In the genomic region with DNA sequence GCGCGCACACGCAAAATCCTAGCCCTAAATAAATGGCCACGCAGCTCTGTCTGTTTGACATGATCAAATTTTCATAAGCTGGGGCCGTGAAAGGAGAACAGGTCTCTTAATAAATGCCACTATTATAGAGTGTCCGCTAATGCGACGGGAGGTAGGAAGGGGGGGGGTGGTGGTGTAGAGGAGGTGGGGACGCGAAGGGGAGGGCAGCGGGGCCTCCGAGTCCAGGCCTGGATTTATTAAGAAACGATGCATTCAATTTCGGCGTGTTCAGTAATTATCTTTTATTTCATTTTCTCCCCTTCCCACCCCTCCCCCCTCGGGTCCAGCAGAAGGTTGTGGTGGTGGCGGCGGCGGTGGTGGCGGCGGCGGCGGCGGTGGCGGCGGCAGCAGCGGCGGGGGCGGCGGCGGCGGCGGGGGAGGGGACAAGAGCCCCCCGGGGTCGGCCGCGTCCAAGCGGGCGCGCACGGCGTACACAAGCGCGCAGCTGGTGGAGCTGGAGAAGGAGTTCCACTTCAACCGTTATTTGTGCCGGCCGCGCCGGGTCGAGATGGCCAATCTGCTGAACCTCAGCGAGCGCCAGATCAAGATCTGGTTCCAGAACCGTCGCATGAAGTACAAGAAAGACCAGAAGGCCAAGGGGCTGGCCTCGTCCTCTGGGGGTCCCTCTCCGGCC, we compare ENCODE assay signal across 9 mouse cellular contexts. TPM values are rescaled to one million over a fixed set of nuclear protein-coding genes. Genes with fewer than 3 reads are reported as not detected.
DNase-seq lines count a peak whose midpoint lies in the region; ATAC-seq and TF ChIP-seq lines count a peak whose summit lies in the region.
"Had no signal": no experiment of that assay in that cellular context is flagged by ENCODE, and none has a peak within 500 bp of the region (broad histone marks: within the 10 kb centered on the region; RNA-seq: fewer than 3 reads in every experiment).

No protein-coding gene starts in this region.

- H3K27me3 ChIP-seq in forebrain, embryonic 12.5 days = peaks cover 96% of the 10 kb centered on the region
- peaks cover 98% of the 10 kb centered on the region for H3K27me3 ChIP-seq in forebrain, embryonic 13.5 days
- H3K27me3 ChIP-seq in testis, adult 2 months (ENCODE audit: control insufficient read depth, insufficient read depth, low read length) = peaks cover 21% of the 10 kb centered on the region
- H3K27me3 ChIP-seq in limb, embryonic 11.5 days (ENCODE audit: control insufficient read depth, insufficient read depth, low read length) = peaks cover 83% of the 10 kb centered on the region
- H3K27me3 ChIP-seq in stomach, postnatal 0 days (ENCODE audit: control insufficient read depth, insufficient read depth, low read length) = peaks cover 4% of the 10 kb centered on the region; the same call in 1 of the 2 replicates

- H3K9me3 ChIP-seq in forebrain, embryonic 12.5 days = no peaks in the 10 kb centered on the region
- no peaks in the 10 kb centered on the region for H3K9me3 ChIP-seq in forebrain, embryonic 13.5 days (replicated peaks)
- no peaks in the 10 kb centered on the region for H3K9me3 ChIP-seq in limb, embryonic 11.5 days (ENCODE audit: control insufficient read depth, low read length)
- H3K9me3 ChIP-seq in stomach, postnatal 0 days (ENCODE audit: control insufficient read depth, low read length) = no peaks in the 10 kb centered on the region

- H3K27ac ChIP-seq in forebrain, embryonic 12.5 days = no peak overlapping the region
- no peak overlapping the region for H3K27ac ChIP-seq in forebrain, embryonic 13.5 days
- H3K27ac ChIP-seq in testis, adult 2 months (ENCODE audit: control insufficient read depth, insufficient read depth, low read depth, low read length) = no peak overlapping the region
- H3K27ac ChIP-seq in limb, embryonic 11.5 days (replicated peaks; ENCODE audit: low read depth, low read length) = no peak overlapping the region; the same call in 1 of the 2 replicates
- H3K27ac ChIP-seq in stomach, postnatal 0 days (replicated peaks) = peak overlapping the region; percentile 90

- H3K4me2 ChIP-seq in forebrain, embryonic 12.5 days = peak overlapping the region; percentile 17; the same call in 1 of the 2 replicates
- H3K4me2 ChIP-seq in forebrain, embryonic 13.5 days = no peak overlapping the region
- H3K4me2 ChIP-seq in limb, embryonic 11.5 days (ENCODE audit: low read depth, severe bottlenecking) = peak overlapping the region; percentile 56
- peak overlapping the region; percentile 71 for H3K4me2 ChIP-seq in stomach, postnatal 0 days (replicated peaks; ENCODE audit: low read depth)

- no peak for ATAC-seq in forebrain, embryonic 12.5 days (ENCODE audit: low FRiP score)
- ATAC-seq in forebrain, embryonic 13.5 days = no peak
- ATAC-seq in limb, embryonic 11.5 days (ENCODE audit: insufficient number of reproducible peaks, low FRiP score, low TSS enrichment, low read depth) = no peak
- no peak for ATAC-seq in stomach, postnatal 0 days (ENCODE audit: low FRiP score, low TSS enrichment)

- H3K9ac ChIP-seq in forebrain, embryonic 12.5 days = no peak overlapping the region
- no peak overlapping the region for H3K9ac ChIP-seq in forebrain, embryonic 13.5 days
- H3K9ac ChIP-seq in limb, embryonic 11.5 days (ENCODE audit: low read length) = peak overlapping the region; percentile 30; the same call in 1 of the 2 replicates
- peak overlapping the region; percentile 57 for H3K9ac ChIP-seq in stomach, postnatal 0 days (ENCODE audit: low read length)

- no peak for TF ChIP-seq EP300 in stomach, postnatal 0 days (optimal IDR thresholded peaks at IDR 0.05)

- under 1% methylated on average over 29 of the region's 56 CpGs for WGBS in forebrain, embryonic 12.5 days
- under 1% methylated on average over 38 of the region's 56 CpGs for WGBS in forebrain, embryonic 13.5 days
- 2% methylated on average over 37 of the region's 56 CpGs for WGBS in limb, embryonic 11.5 days
- WGBS in stomach, postnatal 0 days = 3% methylated on average over 42 of the region's 56 CpGs

- no peak for TF ChIP-seq CTCF in testis, adult 2 months (IDR thresholded peaks at IDR 0.05; ENCODE audit: control insufficient read depth, insufficient read depth, insufficient replicate concordance, low read depth, low read length)
- no peak for TF ChIP-seq CTCF in stomach, postnatal 0 days (IDR thresholded peaks at IDR 0.05; ENCODE audit: low read depth)

- no peak for DNase-seq in testis, postnatal 14 days (ENCODE audit: low spot score)
- DNase-seq in limb, embryonic 11.5 days (ENCODE audit: low spot score) = peak; percentile 61
- DNase-seq in stomach, postnatal 0 days (ENCODE audit: low spot score) = no peak
- no peak for DNase-seq in frontal cortex, postnatal 14 days (ENCODE audit: low spot score in 2 of 2)
- DNase-seq in layer of hippocampus, adult 9-10 months (ENCODE audit: low spot score) = no peak

- no peak for TF ChIP-seq POLR2A in testis, adult 2 months (IDR thresholded peaks at IDR 0.05; ENCODE audit: control insufficient read depth, low read depth, low read length)

- H3K36me3 ChIP-seq in forebrain, embryonic 12.5 days (replicated peaks) = no peaks in the 10 kb centered on the region
- H3K36me3 ChIP-seq in forebrain, embryonic 13.5 days (ENCODE audit: poor library complexity, severe bottlenecking) = no peaks in the 10 kb centered on the region
- H3K36me3 ChIP-seq in testis, adult 2 months (ENCODE audit: control insufficient read depth, insufficient read depth, low read length) = no peaks in the 10 kb centered on the region
- no peaks in the 10 kb centered on the region for H3K36me3 ChIP-seq in limb, embryonic 11.5 days (ENCODE audit: control insufficient read depth, insufficient read depth, low read length)
- no peaks in the 10 kb centered on the region; the same call in 1 of the 2 replicates for H3K36me3 ChIP-seq in stomach, postnatal 0 days (ENCODE audit: control insufficient read depth, insufficient read depth, low read length)

- H3K4me1 ChIP-seq in forebrain, embryonic 12.5 days = peaks cover 3% of the 10 kb centered on the region
- H3K4me1 ChIP-seq in forebrain, embryonic 13.5 days = peaks cover 7% of the 10 kb centered on the region
- H3K4me1 ChIP-seq in testis, adult 2 months (ENCODE audit: control insufficient read depth, insufficient read depth, low read length) = peaks cover 20% of the 10 kb centered on the region
- H3K4me1 ChIP-seq in limb, embryonic 11.5 days (ENCODE audit: control insufficient read depth, insufficient read depth, low read length) = peaks cover 43% of the 10 kb centered on the region
- H3K4me1 ChIP-seq in stomach, postnatal 0 days (replicated peaks; ENCODE audit: control insufficient read depth, insufficient read depth) = 0 out of 2 replicates have a peak, but pooled peaks cover 2% of the 10 kb centered on the region

- peak overlapping the region; percentile 15; the same call in 1 of the 2 replicates for H3K4me3 ChIP-seq in forebrain, embryonic 12.5 days (replicated peaks)
- no peak overlapping the region for H3K4me3 ChIP-seq in forebrain, embryonic 13.5 days
- peak overlapping the region; percentile 0 for H3K4me3 ChIP-seq in testis, adult 2 months (ENCODE audit: control insufficient read depth, low read depth, low read length)
- peak overlapping the region; percentile 16 for H3K4me3 ChIP-seq in limb, embryonic 11.5 days (ENCODE audit: low read depth, low read length)
- peak overlapping the region; percentile 29 for H3K4me3 ChIP-seq in stomach, postnatal 0 days (ENCODE audit: low read depth, low read length)

RNA-seq across cellular contexts. Expression of a gene that starts 5.0 kb away (rescaled TPM):
- 0.06 and 0.15 TPM in 2 replicates for polyA plus RNA-seq in forebrain, embryonic 12.5 days (2016; fragmentation: Nextera tagmentation; extraction: Ambion mirVana)
- not detected in 2 replicates for polyA plus RNA-seq in forebrain, embryonic 13.5 days (2015; fragmentation: Nextera tagmentation; extraction: Ambion mirVana)
- 0.20 and 1.2 TPM in 2 replicates for polyA plus RNA-seq in testis, adult 2 months (2012; rRNA removed)
- 7.5 and 10.7 TPM in 2 replicates for polyA plus RNA-seq in limb, embryonic 11.5 days (2014; fragmentation: Nextera tagmentation; extraction: Ambion mirVana)
- polyA plus RNA-seq in stomach, postnatal 0 days (2015; fragmentation: Nextera tagmentation; extraction: Ambion mirVana) = 12.2 and 13.4 TPM in 2 replicates

RNA-seq across cellular contexts. Expression of a gene that starts 20.2 kb away (rescaled TPM):
- not detected in 2 replicates for polyA plus RNA-seq in forebrain, embryonic 12.5 days (2016; fragmentation: Nextera tagmentation; extraction: Ambion mirVana)
- not detected in 2 replicates for polyA plus RNA-seq in forebrain, embryonic 13.5 days (2015; fragmentation: Nextera tagmentation; extraction: Ambion mirVana)
- polyA plus RNA-seq in testis, adult 2 months (2012; rRNA removed) = not detected in 2 replicates
- polyA plus RNA-seq in limb, embryonic 11.5 days (2014; fragmentation: Nextera tagmentation; extraction: Ambion mirVana) = 0.58 TPM in 1 of 2 replicates, not detected in the other
- polyA plus RNA-seq in stomach, postnatal 0 days (2015; fragmentation: Nextera tagmentation; extraction: Ambion mirVana) = 0.06 TPM in 1 of 2 replicates, not detected in the other
- polyA plus RNA-seq: thymus, postnatal 0 days had no signal

RNA-seq across cellular contexts. Expression of a gene that starts 22.2 kb away (rescaled TPM):
- polyA plus RNA-seq in forebrain, embryonic 12.5 days (2016; fragmentation: Nextera tagmentation; extraction: Ambion mirVana) = not detected in 2 replicates
- polyA plus RNA-seq in forebrain, embryonic 13.5 days (2015; fragmentation: Nextera tagmentation; extraction: Ambion mirVana) = not detected in 2 replicates
- polyA plus RNA-seq in testis, adult 2 months (2012; rRNA removed) = 5.6 and 6.7 TPM in 2 replicates
- polyA plus RNA-seq in limb, embryonic 11.5 days (2014; fragmentation: Nextera tagmentation; extraction: Ambion mirVana) = 0.68 and 0.78 TPM in 2 replicates
- polyA plus RNA-seq in stomach, postnatal 0 days (2015; fragmentation: Nextera tagmentation; extraction: Ambion mirVana) = 0.94 and 0.97 TPM in 2 replicates

RNA-seq across cellular contexts. Expression of a gene that starts 27.3 kb away (rescaled TPM):
- polyA plus RNA-seq in forebrain, embryonic 12.5 days (2016; fragmentation: Nextera tagmentation; extraction: Ambion mirVana) = not detected in 2 replicates
- polyA plus RNA-seq in forebrain, embryonic 13.5 days (2015; fragmentation: Nextera tagmentation; extraction: Ambion mirVana) = not detected in 2 replicates
- 0.07 and 1.3 TPM in 2 replicates for polyA plus RNA-seq in testis, adult 2 months (2012; rRNA removed)
- polyA plus RNA-seq in limb, embryonic 11.5 days (2014; fragmentation: Nextera tagmentation; extraction: Ambion mirVana) = 0.33 and 0.45 TPM in 2 replicates
- polyA plus RNA-seq in stomach, postnatal 0 days (2015; fragmentation: Nextera tagmentation; extraction: Ambion mirVana) = 1.2 and 1.6 TPM in 2 replicates

RNA-seq across cellular contexts. Expression of a gene that starts 42.2 kb away (rescaled TPM):
- not detected in 2 replicates for polyA plus RNA-seq in forebrain, embryonic 12.5 days (2016; fragmentation: Nextera tagmentation; extraction: Ambion mirVana)
- 0.09 TPM in 1 of 2 replicates, not detected in the other for polyA plus RNA-seq in forebrain, embryonic 13.5 days (2015; fragmentation: Nextera tagmentation; extraction: Ambion mirVana)
- 0.14 and 0.67 TPM in 2 replicates for polyA plus RNA-seq in testis, adult 2 months (2012; rRNA removed)
- polyA plus RNA-seq in limb, embryonic 11.5 days (2014; fragmentation: Nextera tagmentation; extraction: Ambion mirVana) = 2.1 and 2.6 TPM in 2 replicates
- 7.5 and 8.2 TPM in 2 replicates for polyA plus RNA-seq in stomach, postnatal 0 days (2015; fragmentation: Nextera tagmentation; extraction: Ambion mirVana)

Comparison
In these comparisons a context has a peak if more than half of its experiments do, and no peak if none do; other contexts are left out.
1. H3K9ac ChIP-seq: peak in limb, embryonic 11.5 days (single experiment) and stomach, postnatal 0 days (single experiment); none in forebrain, embryonic 12.5 days (single experiment) and forebrain, embryonic 13.5 days (single experiment).